Mouse (Mus musculus) layer of hippocampus, adult 18-20 months (tissue): ENCODE data around the gene Jak1. TPM values are rescaled to one million over a fixed set of nuclear protein-coding genes. Genes with fewer than 3 reads are reported as not detected.
"Not testable (repeated sequence)": the region's sequence is repeated elsewhere in the genome, so short reads cannot be mapped to it uniquely, and the experiment has no call there.

Experiments used
- DNase-seq, 2 experiments: peaks; one replicate each; pipeline ENCODE4 v3.0.0; 2022; ENCODE audit warnings: low spot score in 2 of 2
- total RNA-seq, 2 experiments: library from RNA; stranded (reverse); gene quantifications; 2 replicates each; pipeline ENCODE4 v1.2.3; 2021

The Jak1 gene
- total RNA-seq, 2 experiments from 2014 or later, result 126 to 137 TPM

- DNase-seq, result no peak
These were observed 11.5 kb upstream of the Jak1 start for GRCm38 (mm10) chr4:101276456-101277070.

GRCm38 (mm10) chr4:101275881-101276280, 10.8 kb upstream of the Jak1 start:
- DNase-seq, result no peak

GRCm38 (mm10) chr4:101270734-101271133, 5.7 kb upstream of the Jak1 start:
- no peak for DNase-seq

- DNase-seq, result not testable (repeated sequence)
These were observed 3.4 kb upstream of the Jak1 start for GRCm38 (mm10) chr4:101268506-101268905.

GRCm38 (mm10) chr4:101265523-101265922, 441 bp upstream of the Jak1 start:
- DNase-seq, result no peak

GRCm38 (mm10) chr4:101263968-101264740, 928 bp downstream of the Jak1 start:
- DNase-seq, result peak in 1 of 2 experiments; percentile 25

GRCm38 (mm10) chr4:101261596-101261995, 3.5 kb downstream of the Jak1 start:
- no peak for DNase-seq

GRCm38 (mm10) chr4:101260744-101261291, 4.3 kb downstream of the Jak1 start:
- DNase-seq, result no peak

GRCm38 (mm10) chr4:101256526-101257210, 8.4 kb downstream of the Jak1 start:
- no peak for DNase-seq

GRCm38 (mm10) chr4:101254606-101255349, 10.3 kb downstream of the Jak1 start:
- DNase-seq, result no peak

GRCm38 (mm10) chr4:101254015-101254414, 11.1 kb downstream of the Jak1 start:
- DNase-seq, result no peak

GRCm38 (mm10) chr4:101252781-101253622, 12.1 kb downstream of the Jak1 start:
- DNase-seq, result no peak

GRCm38 (mm10) chr4:101252016-101252415, 13.1 kb downstream of the Jak1 start:
- no peak for DNase-seq

- DNase-seq, result no peak
These were observed 14.9 kb downstream of the Jak1 start for GRCm38 (mm10) chr4:101249977-101250743.

- DNase-seq, result no peak
These were observed 17.7 kb downstream of the Jak1 start for GRCm38 (mm10) chr4:101247355-101247754.

- no peak for DNase-seq
These were observed 18.5 kb downstream of the Jak1 start for GRCm38 (mm10) chr4:101246569-101246968.

- peak in 1 of 2 experiments; percentile 37 for DNase-seq
These were observed 20.6 kb downstream of the Jak1 start for GRCm38 (mm10) chr4:101244257-101245011.

- DNase-seq, result no peak
These were observed 24.3 kb downstream of the Jak1 start for GRCm38 (mm10) chr4:101240875-101241173.
